Mouse (Mus musculus) limb, embryonic 12.5 days (tissue): ENCODE results near the gene Pheta2. TPM values are rescaled to one million over a fixed set of nuclear protein-coding genes. Genes with fewer than 3 reads are reported as not detected.

Source experiments
- ATAC-seq: fragments of 200-750 bp; cut with Nextera tagmentation; 2 replicates; pipeline ENCODE4 v1.8.0; 2017; ENCODE audit warnings: low read depth, moderate TSS enrichment; ENCODE audit not compliant: insufficient number of reproducible peaks, insufficient read depth, low FRiP score, low TSS enrichment
- H3K27ac ChIP-seq: fragments of 300-500 bp; sonication (generic); 2 replicates; pipeline ENCODE4 v1.5.1; 2016; ENCODE audit warnings: mild to moderate bottlenecking, moderate library complexity
- H3K27me3 ChIP-seq: fragments of 300-500 bp; sonication (generic); 2 replicates; pipeline ENCODE4 v1.6.1; 2016; ENCODE audit warnings: mild to moderate bottlenecking, moderate library complexity
- H3K36me3 ChIP-seq: fragments of 300-500 bp; sonication (generic); 2 replicates; pipeline ENCODE4 v1.6.1; 2016; ENCODE audit warnings: mild to moderate bottlenecking, moderate library complexity
- H3K4me1 ChIP-seq: fragments of 300-500 bp; sonication (generic); replicated peaks from 2 replicates; pipeline ENCODE4 v1.6.1; 2016
- H3K4me2 ChIP-seq: fragments of 300-500 bp; sonication (generic); 2 replicates; pipeline ENCODE4 v1.6.1; 2016; ENCODE audit warnings: mild to moderate bottlenecking, moderate library complexity
- H3K4me3 ChIP-seq: fragments of 300-500 bp; sonication (generic); replicated peaks from 2 replicates; pipeline ENCODE4 v1.5.1; 2016; ENCODE audit warnings: mild to moderate bottlenecking
- H3K9ac ChIP-seq: fragments of 300-500 bp; sonication (generic); replicated peaks from 2 replicates; pipeline ENCODE4 v1.6.1; 2016; ENCODE audit warnings: mild to moderate bottlenecking, moderate library complexity
- H3K9me3 ChIP-seq: fragments of 300-500 bp; sonication (generic); 2 replicates; pipeline ENCODE4 v1.6.1; 2016; ENCODE audit warnings: mild to moderate bottlenecking, moderate library complexity
- WGBS: fragments of 180-500 bp; shearing (Covaris S2); methylation state at CpG from one replicate; pipeline ENCODE4 v1.1.7; 2016; 5-methylcytosine and 5-hydroxymethylcytosine counted together
- polyA plus RNA-seq: library from polyadenylated mRNA; unstranded; fragments of >200 nt; fragmentation: Nextera tagmentation; extraction: Ambion mirVana; gene quantifications from 2 replicates; pipeline ENCODE4 v1.2.1, GENCODE M21; 2016

Pheta2 gene
- polyA plus RNA-seq, 1 experiment from 2014 or later, result 11.0 TPM

DNA sequence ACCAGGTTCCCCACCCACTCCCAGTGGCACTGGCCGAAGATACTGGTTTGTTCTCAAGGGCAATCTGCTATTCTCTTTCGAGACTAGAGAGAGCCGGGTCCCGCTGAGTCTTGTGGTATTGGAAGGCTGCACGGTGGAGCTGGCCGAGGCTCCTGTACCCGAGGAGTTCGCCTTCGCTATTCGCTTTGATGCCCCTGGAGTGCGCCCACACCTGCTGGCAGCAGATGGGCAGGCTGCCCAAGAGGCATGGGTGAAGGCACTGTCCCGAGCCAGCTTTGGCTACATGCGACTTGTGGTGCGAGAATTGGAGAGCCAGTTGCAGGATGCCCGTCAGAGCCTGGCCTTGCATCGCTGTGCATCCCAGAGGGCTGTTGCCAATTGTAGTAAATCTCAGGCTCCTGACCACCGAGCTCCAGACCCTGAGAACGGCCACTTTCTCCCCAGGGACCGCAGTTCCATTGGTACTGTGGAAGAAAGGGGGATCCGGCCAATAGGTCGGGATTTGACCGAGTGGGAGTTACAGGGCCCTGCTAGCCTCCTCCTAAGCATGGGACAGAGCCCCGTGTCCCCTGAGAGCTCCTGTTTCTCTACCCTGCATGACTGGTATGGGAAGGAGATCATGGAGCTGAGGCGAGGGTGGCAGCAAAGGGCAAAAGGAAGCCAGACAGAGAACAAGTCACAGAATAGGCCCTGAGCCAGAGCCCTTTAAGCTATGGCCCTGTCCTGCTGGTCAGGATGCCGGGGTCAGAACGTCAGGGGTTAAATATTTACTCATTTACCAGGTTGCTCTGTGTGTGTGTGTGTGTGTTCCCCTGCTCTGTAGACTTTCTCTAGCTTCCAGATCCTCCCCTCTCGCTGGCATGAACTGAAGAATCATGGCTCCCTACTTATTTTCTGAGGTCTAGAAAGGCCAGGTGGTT lies 4.9 kb downstream of the Pheta2 start:
- Histone ChIP-seq H3K27me3 (peaks cover 9% of the 10 kb centered on the region), H3K9me3 (no peaks in the 10 kb centered on the region), H3K9ac (no peak overlapping the region), H3K4me3 (no peak overlapping the region), H3K36me3 (peaks cover 16% of the 10 kb centered on the region), H3K4me1 (peaks cover 28% of the 10 kb centered on the region), H3K4me2 (no peak overlapping the region), H3K27ac (no peak overlapping the region)
- no peak for ATAC-seq
- 91% methylated on average over 27 of the region's 27 CpGs for WGBS

DNA sequence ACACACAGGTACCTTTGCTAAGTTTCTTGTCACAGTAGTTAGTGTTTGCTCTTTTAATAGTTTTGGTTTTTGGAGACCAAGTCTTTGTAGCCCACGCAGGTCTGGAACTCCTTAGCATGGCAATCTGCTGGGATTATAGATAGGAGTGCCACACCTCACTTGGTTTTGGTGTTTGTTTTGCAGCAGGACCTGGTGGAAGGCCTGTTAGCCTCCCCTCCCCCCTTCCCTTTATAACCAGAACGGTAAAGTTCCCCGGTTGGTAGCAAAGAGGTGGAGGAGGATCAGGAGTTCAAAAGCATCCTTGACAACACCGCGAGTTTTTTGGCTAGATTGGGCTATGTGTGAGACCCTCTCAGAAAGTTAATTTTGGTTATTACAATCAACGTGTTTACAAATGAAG lies 6.2 kb downstream of the Pheta2 start:
- H3K27ac ChIP-seq, result peak overlapping the region; percentile 47; the same call in 1 of the 2 replicates
- H3K4me3 ChIP-seq, result no peak overlapping the region
- no peaks in the 10 kb centered on the region for H3K9me3 ChIP-seq
- no peak for ATAC-seq
- WGBS, result 90% methylated on average over 6 of the region's 6 CpGs
- H3K4me1 ChIP-seq, result peaks cover 28% of the 10 kb centered on the region
- H3K36me3 ChIP-seq, result peaks cover 29% of the 10 kb centered on the region
- H3K27me3 ChIP-seq, result peaks cover 6% of the 10 kb centered on the region
- H3K9ac ChIP-seq, result no peak overlapping the region
- no peak overlapping the region for H3K4me2 ChIP-seq

DNA sequence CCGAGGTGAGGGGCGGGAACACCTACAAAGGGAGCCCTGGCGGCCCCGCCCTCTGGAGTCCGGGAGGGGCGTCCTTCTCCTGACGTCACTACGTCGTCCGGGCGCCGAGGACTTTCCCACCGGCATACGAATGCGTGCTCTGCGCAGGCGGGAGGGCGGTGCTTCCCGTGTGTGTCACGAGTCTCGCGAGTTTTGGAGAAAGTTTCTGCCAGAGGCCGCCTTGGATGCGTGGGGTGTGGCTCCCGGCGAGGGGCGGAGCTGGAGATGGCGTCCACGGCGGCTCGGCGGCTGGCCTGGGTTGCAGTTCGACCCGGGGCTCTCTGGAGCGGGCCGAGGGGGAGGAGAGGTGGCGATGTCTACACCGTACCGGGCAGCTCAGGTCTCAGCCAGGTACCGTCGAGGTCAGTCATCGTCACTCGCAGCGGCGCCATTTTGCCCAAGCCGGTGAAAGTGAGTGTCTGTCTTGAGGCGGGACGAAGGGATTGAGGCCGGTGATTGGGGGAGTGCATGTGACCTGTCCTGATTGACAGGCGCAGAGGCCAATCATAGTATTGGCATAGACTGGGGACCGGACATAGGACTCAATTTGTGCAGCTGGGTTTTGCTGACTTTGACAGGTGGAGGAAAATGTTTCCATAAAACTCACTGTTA lies 7.2 kb downstream of the Pheta2 start:
- peak; percentile 98 for ATAC-seq
- Histone ChIP-seq H3K27me3 (no peaks in the 10 kb centered on the region), H3K4me3 (peak overlapping the region; percentile 62), H3K9ac (peak overlapping the region; percentile 63), H3K27ac (peak overlapping the region; percentile 72), H3K4me2 (peak overlapping the region; percentile 86), H3K4me1 (peaks cover 25% of the 10 kb centered on the region), H3K36me3 (peaks cover 39% of the 10 kb centered on the region), H3K9me3 (no peaks in the 10 kb centered on the region)
- under 1% methylated on average over 51 of the region's 51 CpGs for WGBS

DNA sequence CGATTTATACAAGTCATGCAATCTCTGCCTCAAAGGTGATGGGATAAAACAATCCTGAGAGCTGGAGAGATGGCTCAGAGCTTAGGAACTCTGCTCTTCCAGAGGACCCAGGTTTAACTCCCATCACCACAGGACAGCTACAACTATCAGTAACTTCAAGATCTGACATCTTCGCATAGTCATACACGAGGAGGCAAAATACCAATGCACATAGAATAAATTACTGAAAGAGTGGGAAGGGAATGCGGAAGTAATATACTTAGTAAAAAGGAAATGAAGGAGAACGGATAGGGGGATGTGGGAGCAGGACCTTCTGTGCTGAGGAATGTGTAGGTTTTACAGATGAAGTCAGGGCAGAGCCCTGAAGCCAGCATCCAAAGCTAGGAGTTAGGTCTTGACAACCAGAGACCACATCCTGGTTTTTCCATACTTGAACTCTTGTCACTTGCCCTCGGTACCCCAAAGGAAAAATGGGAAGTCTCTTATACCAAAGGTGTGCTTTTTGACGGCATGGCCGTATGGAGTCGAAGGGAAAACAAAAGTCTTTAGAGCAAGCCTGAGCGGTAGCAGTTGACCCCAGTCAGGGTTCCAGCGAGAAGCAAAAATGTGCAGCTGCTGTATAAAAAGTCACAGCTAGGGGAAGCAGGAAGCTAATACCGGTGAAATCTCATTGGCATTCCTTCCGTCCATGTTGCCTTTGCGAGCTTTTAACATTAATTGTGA lies 8.0 kb downstream of the Pheta2 start:
- WGBS, result 65% methylated on average over 14 of the region's 14 CpGs
- ATAC-seq, result no peak
- H3K27ac ChIP-seq, result peak overlapping the region; percentile 37
- H3K4me2 ChIP-seq, result peak overlapping the region; percentile 86
- peak overlapping the region; percentile 63 for H3K9ac ChIP-seq
- H3K36me3 ChIP-seq, result peaks cover 44% of the 10 kb centered on the region
- no peaks in the 10 kb centered on the region for H3K27me3 ChIP-seq
- H3K9me3 ChIP-seq, result no peaks in the 10 kb centered on the region
- peak overlapping the region; percentile 62 for H3K4me3 ChIP-seq
- H3K4me1 ChIP-seq, result peaks cover 21% of the 10 kb centered on the region

DNA sequence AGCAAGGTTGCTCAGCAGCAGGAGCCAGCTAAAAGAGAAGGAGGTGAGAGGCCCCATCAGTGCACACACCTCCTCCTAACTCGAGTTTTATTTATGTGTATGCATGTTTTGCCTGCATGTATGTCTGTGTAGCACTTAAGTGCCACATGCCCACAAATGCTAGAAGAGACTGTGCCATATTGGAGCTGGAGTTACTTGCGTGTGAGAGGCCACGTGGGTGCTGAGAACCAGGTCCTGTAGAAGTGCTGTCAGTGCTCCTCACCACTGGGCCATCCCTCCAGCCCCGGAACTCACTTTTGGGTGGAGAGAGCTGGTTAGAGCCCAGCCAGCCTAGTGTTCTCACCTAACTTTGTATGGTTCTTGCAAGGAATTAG lies 8.5 kb downstream of the Pheta2 start:
- 79% methylated on average over 4 of the region's 4 CpGs for WGBS
- ATAC-seq, result no peak
- peaks cover 21% of the 10 kb centered on the region for H3K4me1 ChIP-seq
- H3K9ac ChIP-seq, result peak overlapping the region; percentile 63
- peak overlapping the region; percentile 62 for H3K4me3 ChIP-seq
- H3K4me2 ChIP-seq, result peak overlapping the region; percentile 86
- H3K36me3 ChIP-seq, result peaks cover 47% of the 10 kb centered on the region
- H3K27me3 ChIP-seq, result no peaks in the 10 kb centered on the region
- no peak overlapping the region for H3K27ac ChIP-seq
- no peaks in the 10 kb centered on the region for H3K9me3 ChIP-seq

DNA sequence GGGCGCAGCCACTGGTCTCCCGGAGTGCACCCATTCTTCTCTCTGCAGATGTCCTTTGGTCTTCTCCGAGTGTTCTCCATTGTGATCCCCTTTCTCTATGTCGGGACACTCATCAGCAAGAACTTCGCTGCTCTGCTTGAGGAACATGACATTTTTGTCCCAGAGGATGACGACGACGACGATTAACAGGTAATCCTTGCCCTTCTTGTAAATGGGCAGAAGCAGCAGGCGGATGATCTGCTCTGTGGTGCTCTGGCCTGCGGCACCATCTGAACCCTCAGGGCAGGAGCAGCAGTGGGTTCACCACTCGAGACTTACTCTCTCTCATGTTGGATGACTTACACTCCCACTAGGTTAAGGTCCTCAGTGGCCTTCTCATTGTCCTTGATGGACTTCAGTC lies 9.1 kb downstream of the Pheta2 start:
- no peak overlapping the region for H3K27ac ChIP-seq
- H3K9me3 ChIP-seq, result no peaks in the 10 kb centered on the region
- no peak overlapping the region for H3K4me3 ChIP-seq
- H3K4me2 ChIP-seq, result 0 out of 2 replicates have a peak overlapping the region, but pooled peaks have one; percentile 86
- WGBS, result 94% methylated on average over 12 of the region's 12 CpGs
- ATAC-seq, result no peak
- H3K4me1 ChIP-seq, result peaks cover 24% of the 10 kb centered on the region
- H3K9ac ChIP-seq, result no peak overlapping the region
- H3K36me3 ChIP-seq, result peaks cover 47% of the 10 kb centered on the region
- H3K27me3 ChIP-seq, result no peaks in the 10 kb centered on the region

DNA sequence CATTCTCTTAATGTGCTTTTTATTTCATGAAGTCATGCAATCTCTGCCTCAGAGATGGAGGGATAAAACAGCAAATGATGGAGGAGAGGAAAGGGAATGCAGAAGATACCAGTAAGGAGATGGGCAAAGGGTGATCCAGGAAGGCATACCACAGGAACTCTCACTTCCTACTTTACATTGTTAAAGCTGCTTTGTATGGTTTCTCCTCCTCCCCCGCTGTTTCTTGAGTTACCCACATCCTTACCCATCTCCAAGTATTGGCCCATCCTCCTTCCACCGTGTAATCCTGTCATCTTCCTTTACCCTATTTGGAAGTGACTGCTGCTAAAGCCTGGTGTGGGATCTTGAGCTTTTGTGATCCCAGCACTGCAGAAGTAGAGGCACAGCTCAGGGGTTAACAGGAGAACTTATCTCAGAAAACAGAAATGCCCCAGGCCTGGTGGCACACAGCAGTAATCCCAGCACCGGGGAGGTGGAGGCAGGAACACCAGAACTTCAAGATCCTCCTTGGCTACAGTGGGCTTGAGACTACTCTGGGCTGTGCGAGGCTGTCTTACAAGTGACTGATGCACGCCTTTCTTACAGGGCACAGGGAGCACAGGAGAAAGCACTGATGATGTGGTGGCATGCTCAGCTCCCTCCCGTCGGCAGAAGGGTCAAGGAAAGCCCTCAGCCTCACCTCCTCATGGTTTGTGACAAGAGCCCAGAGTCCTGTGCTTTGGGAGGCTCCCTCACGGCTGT lies 9.7 kb downstream of the Pheta2 start:
- no peak overlapping the region for H3K4me2 ChIP-seq
- ATAC-seq, result no peak

DNA sequence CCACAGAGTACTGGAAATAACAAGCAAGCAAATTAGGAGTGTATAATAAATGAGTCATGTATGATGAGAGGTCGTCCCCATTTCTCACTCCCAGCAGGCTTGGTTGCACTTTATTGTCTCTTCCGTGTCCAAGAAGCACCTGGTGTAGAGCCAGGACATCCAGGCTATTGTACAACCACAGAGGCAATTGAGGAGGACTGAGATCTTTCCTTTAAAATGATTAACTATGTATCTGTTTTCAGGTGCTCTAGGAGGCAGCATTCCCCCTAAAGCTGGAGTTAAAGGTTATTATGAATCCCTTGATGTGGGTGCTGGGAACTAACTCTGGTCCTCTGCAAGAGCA lies 10.2 kb downstream of the Pheta2 start:
- no peak for ATAC-seq
- Histone ChIP-seq H3K4me2 (no peak overlapping the region), H3K27me3 (no peaks in the 10 kb centered on the region), H3K9ac (no peak overlapping the region), H3K36me3 (peaks cover 45% of the 10 kb centered on the region), H3K4me1 (peaks cover 30% of the 10 kb centered on the region), H3K9me3 (no peaks in the 10 kb centered on the region), H3K4me3 (no peak overlapping the region), H3K27ac (no peak overlapping the region)
- 84% methylated on average over 2 of the region's 2 CpGs for WGBS

More for the DNA sequence above, 9.7 kb downstream of the Pheta2 start:
- Histone ChIP-seq H3K9me3 (no peaks in the 10 kb centered on the region), H3K4me3 (no peak overlapping the region), H3K9ac (no peak overlapping the region), H3K27ac (no peak overlapping the region), H3K27me3 (no peaks in the 10 kb centered on the region), H3K36me3 (peaks cover 46% of the 10 kb centered on the region), H3K4me1 (peaks cover 30% of the 10 kb centered on the region)
- WGBS, result 89% methylated on average over 8 of the region's 8 CpGs

DNA sequence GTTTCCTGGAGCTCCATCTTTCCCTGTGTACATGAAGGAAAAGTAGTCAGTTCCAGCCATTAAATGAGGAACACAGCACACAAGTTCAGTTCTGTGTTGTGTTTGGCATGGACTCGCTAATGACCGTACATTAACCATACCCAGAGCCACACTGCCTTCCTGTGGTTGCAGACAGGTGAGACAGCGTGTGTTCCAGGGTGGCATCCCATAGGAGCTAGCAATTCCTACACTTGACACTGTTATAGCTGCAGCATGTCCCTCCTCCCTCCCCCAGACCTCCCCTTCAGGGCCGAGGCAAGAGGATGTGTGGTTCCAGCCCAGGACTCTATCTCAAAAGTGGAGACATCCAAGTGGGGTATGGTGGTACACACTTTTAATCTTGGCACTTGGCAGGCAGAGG lies 11.6 kb downstream of the Pheta2 start:
- Histone ChIP-seq H3K4me1 (peaks cover 32% of the 10 kb centered on the region), H3K36me3 (peaks cover 45% of the 10 kb centered on the region), H3K4me2 (no peak overlapping the region), H3K9ac (no peak overlapping the region), H3K27me3 (no peaks in the 10 kb centered on the region), H3K27ac (no peak overlapping the region), H3K4me3 (no peak overlapping the region), H3K9me3 (no peaks in the 10 kb centered on the region)
- 94% methylated on average over 4 of the region's 4 CpGs for WGBS
- ATAC-seq, result no peak

DNA sequence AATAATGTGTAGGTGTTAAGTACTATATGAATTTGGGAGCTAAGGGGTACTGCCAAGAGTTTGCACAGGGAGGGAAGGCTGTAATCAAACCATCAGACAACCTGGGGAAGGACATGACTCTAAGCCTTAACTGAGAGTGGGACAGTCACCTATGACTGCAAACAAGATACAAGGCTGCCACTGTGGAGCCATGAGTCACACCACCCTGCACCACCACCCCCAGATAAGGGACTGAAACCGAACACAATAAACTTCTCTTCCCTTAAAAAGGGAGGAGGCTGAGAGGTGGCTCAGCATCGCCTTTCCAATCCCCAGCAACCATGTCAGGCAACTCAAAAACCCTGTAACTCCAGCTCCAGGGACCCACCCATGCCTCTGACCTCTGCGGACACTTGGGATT lies 12.7 kb downstream of the Pheta2 start:
- Histone ChIP-seq H3K4me3 (no peak overlapping the region), H3K4me1 (peaks cover 31% of the 10 kb centered on the region)
- ATAC-seq, result no peak

More for the DNA sequence above, 12.7 kb downstream of the Pheta2 start:
- H3K27me3 ChIP-seq, result no peaks in the 10 kb centered on the region
- H3K9ac ChIP-seq, result no peak overlapping the region
- H3K36me3 ChIP-seq, result peaks cover 45% of the 10 kb centered on the region
- H3K9me3 ChIP-seq, result no peaks in the 10 kb centered on the region
- H3K27ac ChIP-seq, result no peak overlapping the region
- no peak overlapping the region for H3K4me2 ChIP-seq
- 91% methylated on average over 3 of the region's 3 CpGs for WGBS
